Mouse (Mus musculus): ENCODE measurements around the gene Usp53. TPM values are rescaled to one million over a fixed set of nuclear protein-coding genes. Genes with fewer than 3 reads are reported as not detected.
A peak's percentile ranks its signal among the peaks of the same experiment; 100 is the strongest.

Gene Usp53
- polyA plus RNA-seq, 1 experiment from 2014 or later, result 10.7 TPM

- 61% methylated on average over 3 of the region's 3 CpGs for WGBS
- no peaks in the 10 kb centered on the region for H3K4me1 ChIP-seq (ENCODE audit: control insufficient read depth, insufficient read depth, low read length)
- no peaks in the 10 kb centered on the region for H3K27me3 ChIP-seq (ENCODE audit: control insufficient read depth, insufficient read depth, low read length)
Measured at GRCm38 (mm10) chr3:123001053-123001452, 16.7 kb upstream of the Usp53 start.

DNA sequence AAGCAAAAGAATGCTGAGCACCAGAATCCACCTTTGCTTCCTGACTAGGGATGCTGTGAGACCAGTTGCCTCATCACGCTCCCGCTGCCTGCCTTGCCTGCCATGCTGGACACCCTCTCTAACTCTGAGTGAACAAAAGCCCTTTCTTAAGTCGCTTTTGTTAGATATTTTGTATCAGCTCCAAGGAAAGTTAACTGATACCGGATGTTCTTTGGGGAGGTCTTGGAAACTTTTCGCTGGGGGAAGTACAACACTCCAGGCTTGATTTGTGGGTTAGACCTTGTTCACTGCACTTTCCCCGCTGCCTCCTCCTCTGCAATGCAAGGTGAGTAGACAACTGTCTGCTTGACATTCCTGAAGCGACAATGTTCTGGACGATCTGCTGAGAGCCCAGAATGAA, 14.2 kb upstream of the Usp53 start:
- 82% methylated on average over 8 of the region's 8 CpGs for WGBS
- H3K27me3 ChIP-seq (ENCODE audit: control insufficient read depth, insufficient read depth, low read length), result no peaks in the 10 kb centered on the region
- H3K4me1 ChIP-seq (ENCODE audit: control insufficient read depth, insufficient read depth, low read length), result no peaks in the 10 kb centered on the region
- DNase-seq (no peak), ATAC-seq (ENCODE audit: low FRiP score, low TSS enrichment) (no peak)
- H3K4me3 ChIP-seq (replicated peaks; ENCODE audit: low read depth, low read length), result no peak overlapping the region
- no peak overlapping the region for H3K4me2 ChIP-seq (ENCODE audit: low read length)
- H3K9ac ChIP-seq (replicated peaks; ENCODE audit: low read length), result no peak overlapping the region
- H3K36me3 ChIP-seq (ENCODE audit: control insufficient read depth, insufficient read depth, low read length), result no peaks in the 10 kb centered on the region
- no peaks in the 10 kb centered on the region for H3K9me3 ChIP-seq (ENCODE audit: control insufficient read depth, low read length)
- H3K27ac ChIP-seq (replicated peaks; ENCODE audit: low read depth, low read length), result no peak overlapping the region

More at GRCm38 (mm10) chr3:123001053-123001452, 16.7 kb upstream of the Usp53 start:
- Histone ChIP-seq H3K9me3 (ENCODE audit: control insufficient read depth, low read length) (no peaks in the 10 kb centered on the region), H3K4me2 (ENCODE audit: low read length) (no peak overlapping the region), H3K4me3 (replicated peaks; ENCODE audit: low read depth, low read length) (no peak overlapping the region), H3K27ac (replicated peaks; ENCODE audit: low read depth, low read length) (no peak overlapping the region), H3K9ac (replicated peaks; ENCODE audit: low read length) (no peak overlapping the region), H3K36me3 (ENCODE audit: control insufficient read depth, insufficient read depth, low read length) (no peaks in the 10 kb centered on the region)
- DNase-seq, result no peak
- no peak for ATAC-seq (ENCODE audit: low FRiP score, low TSS enrichment)

DNA sequence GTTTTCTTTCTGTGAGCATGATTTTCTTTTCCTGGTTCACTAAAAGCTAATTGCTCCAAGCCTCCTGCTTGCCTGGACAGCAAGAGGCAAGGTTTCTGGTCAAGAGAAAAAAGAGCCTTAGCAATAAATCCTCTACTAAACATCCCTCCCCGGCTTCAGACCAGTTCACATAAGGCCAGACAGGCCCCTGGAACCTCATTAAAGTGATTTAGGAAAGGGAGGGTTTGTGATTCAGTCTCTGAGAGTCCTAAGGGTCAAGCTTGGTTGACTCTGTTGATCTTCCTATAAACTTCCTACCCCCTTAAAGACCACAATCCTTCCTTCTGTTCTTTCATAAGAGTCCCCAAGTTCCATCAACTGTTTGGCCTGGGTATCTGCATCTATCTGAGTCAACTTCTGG, 12.7 kb upstream of the Usp53 start:
- WGBS, result 57% methylated on average over 1 of the region's 1 CpGs
- Histone ChIP-seq H3K4me1 (ENCODE audit: control insufficient read depth, insufficient read depth, low read length) (no peaks in the 10 kb centered on the region), H3K27me3 (ENCODE audit: control insufficient read depth, insufficient read depth, low read length) (no peaks in the 10 kb centered on the region), H3K4me3 (replicated peaks; ENCODE audit: low read depth, low read length) (no peak overlapping the region), H3K9me3 (ENCODE audit: control insufficient read depth, low read length) (no peaks in the 10 kb centered on the region), H3K27ac (replicated peaks; ENCODE audit: low read depth, low read length) (no peak overlapping the region), H3K4me2 (ENCODE audit: low read length) (no peak overlapping the region), H3K36me3 (ENCODE audit: control insufficient read depth, insufficient read depth, low read length) (no peaks in the 10 kb centered on the region), H3K9ac (replicated peaks; ENCODE audit: low read length) (no peak overlapping the region)
- no peak for ATAC-seq (ENCODE audit: low FRiP score, low TSS enrichment)
- DNase-seq, result no peak

DNA sequence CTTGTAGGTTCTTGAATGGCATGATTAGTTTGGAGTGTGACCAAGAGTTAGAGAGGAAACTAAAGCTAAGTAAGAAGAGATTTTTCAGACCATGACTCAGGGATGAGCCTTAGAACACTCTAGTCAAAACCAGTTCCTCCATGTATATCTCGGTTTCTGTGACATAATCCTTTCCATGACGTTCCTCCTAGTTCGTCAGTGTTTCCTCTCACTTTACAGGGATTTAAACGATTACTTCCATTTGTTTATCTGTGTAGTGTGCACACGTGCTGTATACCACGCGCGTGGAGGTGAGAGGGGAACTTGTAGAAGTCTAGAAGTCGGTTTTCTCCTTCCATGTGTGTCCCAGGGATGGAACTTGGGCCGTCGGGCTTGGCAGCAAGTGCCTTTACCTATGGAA, 2.6 kb upstream of the Usp53 start:
- 93% methylated on average over 11 of the region's 11 CpGs for WGBS
- no peak for ATAC-seq (ENCODE audit: low FRiP score, low TSS enrichment)

GRCm38 (mm10) chr3:122986386-122986785, 2.1 kb upstream of the Usp53 start:
- peaks cover 3% of the 10 kb centered on the region; the same call in 1 of the 2 replicates for H3K4me1 ChIP-seq (ENCODE audit: control insufficient read depth, insufficient read depth, low read length)
- no peak overlapping the region for H3K9ac ChIP-seq (replicated peaks; ENCODE audit: low read length)
- H3K27ac ChIP-seq (replicated peaks; ENCODE audit: low read depth, low read length), result no peak overlapping the region
- no peak overlapping the region for H3K4me3 ChIP-seq (replicated peaks; ENCODE audit: low read depth, low read length)
- H3K27me3 ChIP-seq (ENCODE audit: control insufficient read depth, insufficient read depth, low read length), result no peaks in the 10 kb centered on the region
- DNase-seq (no peak), ATAC-seq (ENCODE audit: low FRiP score, low TSS enrichment) (no peak)
- no peaks in the 10 kb centered on the region for H3K9me3 ChIP-seq (ENCODE audit: control insufficient read depth, low read length)
- WGBS, result 53% methylated on average over 1 of the region's 1 CpGs
- no peak overlapping the region for H3K4me2 ChIP-seq (ENCODE audit: low read length)
- H3K36me3 ChIP-seq (ENCODE audit: control insufficient read depth, insufficient read depth, low read length), result no peaks in the 10 kb centered on the region

More for the DNA sequence above, 2.6 kb upstream of the Usp53 start:
- H3K36me3 ChIP-seq (ENCODE audit: control insufficient read depth, insufficient read depth, low read length), result no peaks in the 10 kb centered on the region
- no peak overlapping the region for H3K9ac ChIP-seq (replicated peaks; ENCODE audit: low read length)
- H3K27ac ChIP-seq (replicated peaks; ENCODE audit: low read depth, low read length), result no peak overlapping the region
- H3K4me1 ChIP-seq (ENCODE audit: control insufficient read depth, insufficient read depth, low read length), result peaks cover 3% of the 10 kb centered on the region; the same call in 1 of the 2 replicates
- H3K4me2 ChIP-seq (ENCODE audit: low read length), result no peak overlapping the region
- no peak for DNase-seq
- no peaks in the 10 kb centered on the region for H3K9me3 ChIP-seq (ENCODE audit: control insufficient read depth, low read length)
- no peaks in the 10 kb centered on the region for H3K27me3 ChIP-seq (ENCODE audit: control insufficient read depth, insufficient read depth, low read length)
- H3K4me3 ChIP-seq (replicated peaks; ENCODE audit: low read depth, low read length), result no peak overlapping the region

GRCm38 (mm10) chr3:122985183-122985944, 1.1 kb upstream of the Usp53 start:
- WGBS, result 20% methylated on average over 13 of the region's 13 CpGs
- Histone ChIP-seq H3K4me1 (ENCODE audit: control insufficient read depth, insufficient read depth, low read length) (peaks cover 3% of the 10 kb centered on the region; the same call in 1 of the 2 replicates), H3K4me3 (replicated peaks; ENCODE audit: low read depth, low read length) (peak overlapping the region; percentile 87), H3K27me3 (ENCODE audit: control insufficient read depth, insufficient read depth, low read length) (no peaks in the 10 kb centered on the region), H3K9ac (replicated peaks; ENCODE audit: low read length) (peak overlapping the region; percentile 86), H3K4me2 (ENCODE audit: low read length) (peak overlapping the region; percentile 78), H3K27ac (replicated peaks; ENCODE audit: low read depth, low read length) (peak overlapping the region; percentile 94; the same call in 1 of the 2 replicates), H3K36me3 (ENCODE audit: control insufficient read depth, insufficient read depth, low read length) (no peaks in the 10 kb centered on the region), H3K9me3 (ENCODE audit: control insufficient read depth, low read length) (no peaks in the 10 kb centered on the region)
- ATAC-seq (ENCODE audit: low FRiP score, low TSS enrichment) (no peak), DNase-seq (peak; percentile 49)

GRCm38 (mm10) chr3:122983849-122984248, 461 bp downstream of the Usp53 start:
- H3K4me3 ChIP-seq (replicated peaks; ENCODE audit: low read depth, low read length), result peak overlapping the region; percentile 87
- ATAC-seq (ENCODE audit: low FRiP score, low TSS enrichment), result no peak; the same call in 1 of the 2 replicates
- under 1% methylated on average over 30 of the region's 30 CpGs for WGBS

GRCm38 (mm10) chr3:122975964-122976363, 8.3 kb downstream of the Usp53 start:
- Histone ChIP-seq H3K4me2 (ENCODE audit: low read length) (no peak overlapping the region), H3K36me3 (ENCODE audit: control insufficient read depth, insufficient read depth, low read length) (no peaks in the 10 kb centered on the region), H3K27ac (replicated peaks; ENCODE audit: low read depth, low read length) (no peak overlapping the region), H3K9ac (replicated peaks; ENCODE audit: low read length) (no peak overlapping the region), H3K4me3 (replicated peaks; ENCODE audit: low read depth, low read length) (no peak overlapping the region), H3K27me3 (ENCODE audit: control insufficient read depth, insufficient read depth, low read length) (no peaks in the 10 kb centered on the region), H3K4me1 (ENCODE audit: control insufficient read depth, insufficient read depth, low read length) (no peaks in the 10 kb centered on the region), H3K9me3 (ENCODE audit: control insufficient read depth, low read length) (no peaks in the 10 kb centered on the region)
- DNase-seq, result no peak
- no peak for ATAC-seq (ENCODE audit: low FRiP score, low TSS enrichment)
- WGBS, result 92% methylated on average over 1 of the region's 1 CpGs

More at GRCm38 (mm10) chr3:122983849-122984248, 461 bp downstream of the Usp53 start:
- H3K4me1 ChIP-seq (ENCODE audit: control insufficient read depth, insufficient read depth, low read length), result peaks cover 3% of the 10 kb centered on the region; the same call in 1 of the 2 replicates
- H3K4me2 ChIP-seq (ENCODE audit: low read length), result peak overlapping the region; percentile 78
- peak overlapping the region; percentile 94 for H3K27ac ChIP-seq (replicated peaks; ENCODE audit: low read depth, low read length)
- peak; percentile 81 for DNase-seq
- no peaks in the 10 kb centered on the region for H3K36me3 ChIP-seq (ENCODE audit: control insufficient read depth, insufficient read depth, low read length)
- peak overlapping the region; percentile 86 for H3K9ac ChIP-seq (replicated peaks; ENCODE audit: low read length)
- H3K9me3 ChIP-seq (ENCODE audit: control insufficient read depth, low read length), result no peaks in the 10 kb centered on the region
- H3K27me3 ChIP-seq (ENCODE audit: control insufficient read depth, insufficient read depth, low read length), result no peaks in the 10 kb centered on the region

DNA sequence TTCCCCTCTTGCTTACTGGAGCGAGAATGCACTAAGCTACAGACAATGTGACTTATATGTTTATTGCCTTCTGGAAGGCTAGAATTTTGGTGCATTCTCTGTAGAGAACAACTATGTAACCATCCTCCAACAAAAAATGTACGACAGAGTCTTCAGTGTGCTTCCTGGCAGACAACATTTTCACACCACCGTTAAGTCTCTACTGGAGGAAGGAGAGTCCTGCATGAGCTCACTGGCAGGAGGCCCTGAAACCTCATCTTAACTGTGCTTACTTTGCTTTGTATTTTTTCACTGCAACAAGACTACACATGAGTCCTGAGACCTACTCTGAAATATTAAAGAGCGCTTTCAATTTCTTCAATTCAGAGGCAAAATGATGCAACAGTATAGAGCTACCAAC, 8.9 kb downstream of the Usp53 start:
- ATAC-seq (ENCODE audit: low FRiP score, low TSS enrichment), result no peak
- no peak overlapping the region for H3K9ac ChIP-seq (replicated peaks; ENCODE audit: low read length)
- no peak for DNase-seq
- 88% methylated on average over 4 of the region's 4 CpGs for WGBS
- H3K4me3 ChIP-seq (replicated peaks; ENCODE audit: low read depth, low read length), result no peak overlapping the region
- H3K4me2 ChIP-seq (ENCODE audit: low read length), result no peak overlapping the region
- no peaks in the 10 kb centered on the region for H3K4me1 ChIP-seq (ENCODE audit: control insufficient read depth, insufficient read depth, low read length)
- H3K36me3 ChIP-seq (ENCODE audit: control insufficient read depth, insufficient read depth, low read length), result no peaks in the 10 kb centered on the region
- H3K9me3 ChIP-seq (ENCODE audit: control insufficient read depth, low read length), result no peaks in the 10 kb centered on the region
- H3K27me3 ChIP-seq (ENCODE audit: control insufficient read depth, insufficient read depth, low read length), result no peaks in the 10 kb centered on the region
- H3K27ac ChIP-seq (replicated peaks; ENCODE audit: low read depth, low read length), result no peak overlapping the region

Measured in midbrain, embryonic 14.5 days (tissue).